Mouse (Mus musculus): Measurements from ENCODE around the gene Cttnbp2nl. TPM values are rescaled to one million over a fixed set of nuclear protein-coding genes. Genes with fewer than 3 reads are reported as not detected.

The Cttnbp2nl gene
- polyA plus RNA-seq, 1 experiment from 2014 or later, result 46.2 TPM

GRCm38 (mm10) chr3:105040002-105040401 is 12.9 kb downstream of the Cttnbp2nl start:
- H3K4me1 ChIP-seq (replicated peaks), result peaks cover 19% of the 10 kb centered on the region
- no peak overlapping the region for H3K4me2 ChIP-seq
- no peaks in the 10 kb centered on the region for H3K27me3 ChIP-seq
- peaks cover 39% of the 10 kb centered on the region for H3K36me3 ChIP-seq
- WGBS, result 12% methylated on average over 8 of the region's 8 CpGs
- H3K9ac ChIP-seq (replicated peaks), result no peak overlapping the region
- no peak overlapping the region for H3K4me3 ChIP-seq (replicated peaks)
- no peak overlapping the region for H3K27ac ChIP-seq
- H3K9me3 ChIP-seq, result no peaks in the 10 kb centered on the region
- no peak for ATAC-seq (ENCODE audit: insufficient number of reproducible peaks, insufficient read depth, low FRiP score, low TSS enrichment, low read depth)

GRCm38 (mm10) chr3:105037240-105037770 is 15.6 kb downstream of the Cttnbp2nl start:
- Histone ChIP-seq H3K4me3 (replicated peaks) (no peak overlapping the region), H3K9me3 (no peaks in the 10 kb centered on the region), H3K27me3 (no peaks in the 10 kb centered on the region), H3K9ac (replicated peaks) (no peak overlapping the region), H3K36me3 (peaks cover 66% of the 10 kb centered on the region), H3K4me1 (replicated peaks) (peaks cover 14% of the 10 kb centered on the region), H3K27ac (no peak overlapping the region), H3K4me2 (no peak overlapping the region)
- 90% methylated on average over 6 of the region's 6 CpGs for WGBS
- no peak for ATAC-seq (ENCODE audit: insufficient number of reproducible peaks, insufficient read depth, low FRiP score, low TSS enrichment, low read depth)

- peaks cover 75% of the 10 kb centered on the region for H3K36me3 ChIP-seq
Observed at GRCm38 (mm10) chr3:105036281-105036847, 16.6 kb downstream of the Cttnbp2nl start.

GRCm38 (mm10) chr3:105023371-105024005 is 29.5 kb downstream of the Cttnbp2nl start:
- WGBS, result 83% methylated on average over 10 of the region's 10 CpGs
- Histone ChIP-seq H3K9ac (replicated peaks) (no peak overlapping the region), H3K27ac (no peak overlapping the region), H3K4me3 (replicated peaks) (no peak overlapping the region), H3K4me2 (no peak overlapping the region), H3K4me1 (replicated peaks) (peaks cover 19% of the 10 kb centered on the region), H3K9me3 (no peaks in the 10 kb centered on the region), H3K36me3 (peaks cover 47% of the 10 kb centered on the region), H3K27me3 (no peaks in the 10 kb centered on the region)
- ATAC-seq (ENCODE audit: insufficient number of reproducible peaks, insufficient read depth, low FRiP score, low TSS enrichment, low read depth), result no peak

More at GRCm38 (mm10) chr3:105036281-105036847, 16.6 kb downstream of the Cttnbp2nl start:
- no peak overlapping the region for H3K27ac ChIP-seq
- no peaks in the 10 kb centered on the region for H3K9me3 ChIP-seq
- no peaks in the 10 kb centered on the region for H3K27me3 ChIP-seq
- H3K4me2 ChIP-seq, result no peak overlapping the region
- H3K4me1 ChIP-seq (replicated peaks), result peaks cover 14% of the 10 kb centered on the region
- ATAC-seq (ENCODE audit: insufficient number of reproducible peaks, insufficient read depth, low FRiP score, low TSS enrichment, low read depth), result no peak
- no peak overlapping the region for H3K9ac ChIP-seq (replicated peaks)
- 85% methylated on average over 10 of the region's 10 CpGs for WGBS
- H3K4me3 ChIP-seq (replicated peaks), result no peak overlapping the region

- Histone ChIP-seq H3K27me3 (no peaks in the 10 kb centered on the region), H3K9ac (replicated peaks) (no peak overlapping the region), H3K9me3 (no peaks in the 10 kb centered on the region), H3K36me3 (peaks cover 33% of the 10 kb centered on the region), H3K4me1 (replicated peaks) (peaks cover 12% of the 10 kb centered on the region), H3K4me3 (replicated peaks) (no peak overlapping the region), H3K27ac (no peak overlapping the region), H3K4me2 (no peak overlapping the region)
- 61% methylated on average over 12 of the region's 12 CpGs for WGBS
- 0 out of 2 replicates have a peak, but pooled peaks have one; percentile 47 for ATAC-seq (ENCODE audit: insufficient number of reproducible peaks, insufficient read depth, low FRiP score, low TSS enrichment, low read depth)
Observed at GRCm38 (mm10) chr3:105019826-105020692, 32.9 kb downstream of the Cttnbp2nl start.

GRCm38 (mm10) chr3:105018783-105019105 is 34.2 kb downstream of the Cttnbp2nl start:
- WGBS, result 91% methylated on average over 6 of the region's 6 CpGs
- no peak for ATAC-seq (ENCODE audit: insufficient number of reproducible peaks, insufficient read depth, low FRiP score, low TSS enrichment, low read depth)
- Histone ChIP-seq H3K4me2 (no peak overlapping the region), H3K4me3 (replicated peaks) (no peak overlapping the region), H3K27me3 (no peaks in the 10 kb centered on the region), H3K9ac (replicated peaks) (no peak overlapping the region), H3K27ac (no peak overlapping the region), H3K4me1 (replicated peaks) (peaks cover 12% of the 10 kb centered on the region), H3K9me3 (no peaks in the 10 kb centered on the region), H3K36me3 (peaks cover 36% of the 10 kb centered on the region)

GRCm38 (mm10) chr3:105018085-105018782 is 34.7 kb downstream of the Cttnbp2nl start:
- ATAC-seq (ENCODE audit: insufficient number of reproducible peaks, insufficient read depth, low FRiP score, low TSS enrichment, low read depth), result no peak
- Histone ChIP-seq H3K36me3 (peaks cover 31% of the 10 kb centered on the region), H3K4me3 (replicated peaks) (no peak overlapping the region), H3K4me1 (replicated peaks) (peaks cover 12% of the 10 kb centered on the region), H3K27me3 (no peaks in the 10 kb centered on the region), H3K9me3 (no peaks in the 10 kb centered on the region), H3K9ac (replicated peaks) (no peak overlapping the region), H3K27ac (no peak overlapping the region), H3K4me2 (no peak overlapping the region)
- WGBS, result 83% methylated on average over 10 of the region's 10 CpGs

- no peaks in the 10 kb centered on the region for H3K9me3 ChIP-seq
- no peak for ATAC-seq (ENCODE audit: insufficient number of reproducible peaks, insufficient read depth, low FRiP score, low TSS enrichment, low read depth)
- H3K27ac ChIP-seq, result no peak overlapping the region
- WGBS, result 89% methylated on average over 8 of the region's 8 CpGs
- H3K4me3 ChIP-seq (replicated peaks), result no peak overlapping the region
- H3K4me1 ChIP-seq (replicated peaks), result peaks cover 12% of the 10 kb centered on the region
- no peak overlapping the region for H3K9ac ChIP-seq (replicated peaks)
- H3K36me3 ChIP-seq, result peaks cover 27% of the 10 kb centered on the region
- no peak overlapping the region for H3K4me2 ChIP-seq
- no peaks in the 10 kb centered on the region for H3K27me3 ChIP-seq
Observed at GRCm38 (mm10) chr3:105017314-105017713, 35.6 kb downstream of the Cttnbp2nl start.

GRCm38 (mm10) chr3:105016204-105016603 is 36.7 kb downstream of the Cttnbp2nl start:
- H3K4me2 ChIP-seq, result no peak overlapping the region
- peaks cover 33% of the 10 kb centered on the region for H3K36me3 ChIP-seq
- H3K9me3 ChIP-seq, result no peaks in the 10 kb centered on the region
- H3K27ac ChIP-seq, result no peak overlapping the region
- peaks cover 12% of the 10 kb centered on the region for H3K4me1 ChIP-seq (replicated peaks)
- no peaks in the 10 kb centered on the region for H3K27me3 ChIP-seq
- WGBS, result 85% methylated on average over 7 of the region's 7 CpGs
- H3K4me3 ChIP-seq (replicated peaks), result no peak overlapping the region
- no peak overlapping the region for H3K9ac ChIP-seq (replicated peaks)
- no peak for ATAC-seq (ENCODE audit: insufficient number of reproducible peaks, insufficient read depth, low FRiP score, low TSS enrichment, low read depth)

- Histone ChIP-seq H3K36me3 (peaks cover 46% of the 10 kb centered on the region), H3K4me2 (no peak overlapping the region), H3K4me3 (replicated peaks) (no peak overlapping the region), H3K9ac (replicated peaks) (no peak overlapping the region), H3K27ac (no peak overlapping the region), H3K27me3 (no peaks in the 10 kb centered on the region), H3K9me3 (no peaks in the 10 kb centered on the region), H3K4me1 (replicated peaks) (peaks cover 3% of the 10 kb centered on the region)
- no peak for ATAC-seq (ENCODE audit: insufficient number of reproducible peaks, insufficient read depth, low FRiP score, low TSS enrichment, low read depth)
- 91% methylated on average over 2 of the region's 2 CpGs for WGBS
Observed at GRCm38 (mm10) chr3:105014908-105015307, 38.0 kb downstream of the Cttnbp2nl start.

All from limb, embryonic 12.5 days (tissue).